Mouse (Mus musculus) telencephalon, adult 2 months (tissue): ENCODE data around the gene Actr3.
"Not testable (repeated sequence)": the region's sequence is repeated elsewhere in the genome, so short reads cannot be mapped to it uniquely, and the experiment has no call there.

ENCODE experiments used
- DNase-seq: peaks from one replicate; pipeline ENCODE4 v3.0.0-alpha.2; 2011; ENCODE audit warnings: low read depth, low spot score

The Actr3 gene

GRCm38 (mm10) chr1:125438826-125439225 is 3.3 kb upstream of the Actr3 start:
- DNase-seq, result no peak

- no peak for DNase-seq
Observed at GRCm38 (mm10) chr1:125437927-125438326, 2.4 kb upstream of the Actr3 start.

- DNase-seq, result no peak
Observed at GRCm38 (mm10) chr1:125437161-125437560, 1.6 kb upstream of the Actr3 start.

GRCm38 (mm10) chr1:125435018-125435368 is 534 bp downstream of the Actr3 start:
- DNase-seq, result no peak

- peak; percentile 54 for DNase-seq
Observed at GRCm38 (mm10) chr1:125434485-125435001, 984 bp downstream of the Actr3 start.

- no peak for DNase-seq
Observed at GRCm38 (mm10) chr1:125431286-125431685, 4.2 kb downstream of the Actr3 start.

GRCm38 (mm10) chr1:125430737-125431136 is 4.8 kb downstream of the Actr3 start:
- DNase-seq, result no peak

GRCm38 (mm10) chr1:125429984-125430383 is 5.5 kb downstream of the Actr3 start:
- DNase-seq, result no peak

GRCm38 (mm10) chr1:125428315-125428714 is 7.2 kb downstream of the Actr3 start:
- no peak for DNase-seq

- DNase-seq, result no peak
Observed at GRCm38 (mm10) chr1:125426387-125427045, 9.0 kb downstream of the Actr3 start.

- no peak for DNase-seq
Observed at GRCm38 (mm10) chr1:125419906-125420305, 15.6 kb downstream of the Actr3 start.

GRCm38 (mm10) chr1:125418732-125419131 is 16.8 kb downstream of the Actr3 start:
- no peak for DNase-seq

- DNase-seq, result no peak
Observed at GRCm38 (mm10) chr1:125407220-125407619, 28.3 kb downstream of the Actr3 start.

GRCm38 (mm10) chr1:125395391-125395790 is 40.1 kb downstream of the Actr3 start:
- no peak for DNase-seq

GRCm38 (mm10) chr1:125393324-125393723 is 42.2 kb downstream of the Actr3 start:
- DNase-seq, result not testable (repeated sequence)

- DNase-seq, result not testable (repeated sequence)
Observed at GRCm38 (mm10) chr1:125390065-125390754, 45.3 kb downstream of the Actr3 start.

- not testable (repeated sequence) for DNase-seq
Observed at GRCm38 (mm10) chr1:125389634-125390033, 45.9 kb downstream of the Actr3 start.

- DNase-seq, result no peak
Observed at GRCm38 (mm10) chr1:125388370-125388769, 47.2 kb downstream of the Actr3 start.

GRCm38 (mm10) chr1:125386217-125386616 is 49.3 kb downstream of the Actr3 start:
- DNase-seq, result no peak

- DNase-seq, result no peak
Observed at GRCm38 (mm10) chr1:125382622-125383021, 52.9 kb downstream of the Actr3 start.

GRCm38 (mm10) chr1:125378889-125379288 is 56.6 kb downstream of the Actr3 start:
- DNase-seq, result no peak

GRCm38 (mm10) chr1:125372855-125373254 is 62.7 kb downstream of the Actr3 start:
- peak; percentile 27 for DNase-seq

- peak; percentile 53 for DNase-seq
Observed at GRCm38 (mm10) chr1:125370779-125371178, 64.7 kb downstream of the Actr3 start.
